Comparison of ENCODE assay signal across 7 mouse cellular contexts in genomic region chr9:106198962-106199458, GRCm38 (mm10). TPM values are rescaled to one million over a fixed set of nuclear protein-coding genes. Genes with fewer than 3 reads are reported as not detected.
DNase-seq lines count a peak whose midpoint lies in the region; ATAC-seq lines count a peak whose summit lies in the region.

No protein-coding gene starts in this region.

- peak overlapping the region; percentile 56 for H3K4me2 ChIP-seq in forebrain, embryonic 11.5 days (ENCODE audit: low read depth, low read length, severe bottlenecking)

- H3K4me3 ChIP-seq in forebrain, embryonic 11.5 days (ENCODE audit: low read depth, low read length) = peak overlapping the region; percentile 59
- H3K4me3 ChIP-seq in limb, embryonic 10.5 days = peak overlapping the region; percentile 81
- H3K4me3 ChIP-seq in midbrain, embryonic 10.5 days = peak overlapping the region; percentile 77

- DNase-seq in MEL-GATA-1-ER (ENCODE audit: extremely low read depth, low read depth) = peak; percentile 45
- DNase-seq in brain, adult 2 months (ENCODE audit: low read depth, low spot score) = peak; percentile 74
- DNase-seq in forebrain, embryonic 11.5 days (ENCODE audit: low spot score) = peak; percentile 87
- peak; percentile 71 for DNase-seq in heart, postnatal 25 days (ENCODE audit: low spot score)
- DNase-seq in limb, embryonic 10.5 days (ENCODE audit: low spot score) = peak; percentile 86
- DNase-seq in midbrain, embryonic 10.5 days (ENCODE audit: low spot score) = peak; percentile 82
- DNase-seq in spleen, postnatal 36 days (ENCODE audit: low spot score in 2 of 2) = peak; percentile 80

- H3K4me1 ChIP-seq in forebrain, embryonic 11.5 days (replicated peaks; ENCODE audit: control insufficient read depth, insufficient read depth, low read length) = peaks cover 3% of the 10 kb centered on the region; the same call in 1 of the 2 replicates
- H3K4me1 ChIP-seq in limb, embryonic 10.5 days = peaks cover 52% of the 10 kb centered on the region
- H3K4me1 ChIP-seq in midbrain, embryonic 10.5 days = peaks cover 61% of the 10 kb centered on the region

- H3K36me3 ChIP-seq in forebrain, embryonic 11.5 days (ENCODE audit: control insufficient read depth, insufficient read depth, low read length) = no peaks in the 10 kb centered on the region; the same call in 1 of the 2 replicates
- peaks cover 38% of the 10 kb centered on the region for H3K36me3 ChIP-seq in limb, embryonic 10.5 days
- H3K36me3 ChIP-seq in midbrain, embryonic 10.5 days = peaks cover 38% of the 10 kb centered on the region

- no peaks in the 10 kb centered on the region for H3K27me3 ChIP-seq in forebrain, embryonic 11.5 days (ENCODE audit: control insufficient read depth, insufficient read depth, low read length)
- H3K27me3 ChIP-seq in limb, embryonic 10.5 days (ENCODE audit: low read depth, poor library complexity, severe bottlenecking) = no peaks in the 10 kb centered on the region
- peaks cover 8% of the 10 kb centered on the region; the same call in 1 of the 2 replicates for H3K27me3 ChIP-seq in midbrain, embryonic 10.5 days (ENCODE audit: low read depth, poor library complexity, severe bottlenecking)

- intact Hi-C loops in heart, postnatal 25 days (cut with DNase I) = loop anchor here (2.0 kb wide), 1 partner anchor 28 kb away; the partner anchor contains the start of gene Wdr82

- WGBS in forebrain, embryonic 11.5 days = under 1% methylated on average over 47 of the region's 51 CpGs
- WGBS in limb, embryonic 10.5 days = under 1% methylated on average over 51 of the region's 51 CpGs
- under 1% methylated on average over 51 of the region's 51 CpGs for WGBS in midbrain, embryonic 10.5 days

- H3K9me3 ChIP-seq in forebrain, embryonic 11.5 days (ENCODE audit: control insufficient read depth, low read length) = no peaks in the 10 kb centered on the region
- H3K9me3 ChIP-seq in limb, embryonic 10.5 days (replicated peaks) = no peaks in the 10 kb centered on the region
- H3K9me3 ChIP-seq in midbrain, embryonic 10.5 days (replicated peaks) = no peaks in the 10 kb centered on the region

- peak overlapping the region; percentile 74 for H3K9ac ChIP-seq in forebrain, embryonic 11.5 days (ENCODE audit: low read length)

- H3K27ac ChIP-seq in forebrain, embryonic 11.5 days (ENCODE audit: low read depth, low read length) = no peak overlapping the region
- peak overlapping the region; percentile 92 for H3K27ac ChIP-seq in limb, embryonic 10.5 days
- H3K27ac ChIP-seq in midbrain, embryonic 10.5 days (replicated peaks) = peak overlapping the region; percentile 90

- ATAC-seq in forebrain, embryonic 11.5 days (replicated peaks; ENCODE audit: low FRiP score) = peak; percentile 45

RNA-seq across cellular contexts. Expression of gene Ppm1m, which starts 0.5 kb away (rescaled TPM):
- polyA plus RNA-seq in forebrain, embryonic 11.5 days (2014; fragmentation: Nextera tagmentation; extraction: Ambion mirVana) = 37.5 and 40.9 TPM in 2 replicates
- total RNA-seq in heart, postnatal 25 days (2021) = 10 to 100 TPM; 10.0 to 12.2 TPM
- polyA plus RNA-seq in limb, embryonic 10.5 days (2016; fragmentation: Nextera tagmentation; extraction: Ambion mirVana) = 53.1 and 57.5 TPM in 2 replicates
- polyA plus RNA-seq in midbrain, embryonic 10.5 days (2016; fragmentation: Nextera tagmentation; extraction: Ambion mirVana) = 46.2 and 52.1 TPM in 2 replicates

RNA-seq across cellular contexts. Expression of gene Twf2, which starts 3.9 kb away (rescaled TPM):
- 61.3 and 65.5 TPM in 2 replicates for polyA plus RNA-seq in forebrain, embryonic 11.5 days (2014; fragmentation: Nextera tagmentation; extraction: Ambion mirVana)
- 100 to 1,000 TPM; 160 to 189 TPM for total RNA-seq in heart, postnatal 25 days (2021)
- polyA plus RNA-seq in limb, embryonic 10.5 days (2016; fragmentation: Nextera tagmentation; extraction: Ambion mirVana) = 75.1 and 76.6 TPM in 2 replicates
- polyA plus RNA-seq in midbrain, embryonic 10.5 days (2016; fragmentation: Nextera tagmentation; extraction: Ambion mirVana) = 69.7 and 74.8 TPM in 2 replicates

RNA-seq across cellular contexts. Expression of gene Tlr9, which starts 23.4 kb away (rescaled TPM):
- not detected in 2 replicates for polyA plus RNA-seq in forebrain, embryonic 11.5 days (2014; fragmentation: Nextera tagmentation; extraction: Ambion mirVana)
- under 1 TPM; 0.52 to 0.64 TPM for total RNA-seq in heart, postnatal 25 days (2021)
- polyA plus RNA-seq in limb, embryonic 10.5 days (2016; fragmentation: Nextera tagmentation; extraction: Ambion mirVana) = not detected in 2 replicates
- 0.05 TPM in 1 of 2 replicates, not detected in the other for polyA plus RNA-seq in midbrain, embryonic 10.5 days (2016; fragmentation: Nextera tagmentation; extraction: Ambion mirVana)

RNA-seq across cellular contexts. Expression of gene Wdr82, which starts 28.3 kb away (rescaled TPM):
- 33.5 and 34.6 TPM in 2 replicates for polyA plus RNA-seq in forebrain, embryonic 11.5 days (2014; fragmentation: Nextera tagmentation; extraction: Ambion mirVana)
- total RNA-seq in heart, postnatal 25 days (2021) = 10 to 100 TPM; 42.6 to 45.8 TPM
- 26.2 and 28.8 TPM in 2 replicates for polyA plus RNA-seq in limb, embryonic 10.5 days (2016; fragmentation: Nextera tagmentation; extraction: Ambion mirVana)
- polyA plus RNA-seq in midbrain, embryonic 10.5 days (2016; fragmentation: Nextera tagmentation; extraction: Ambion mirVana) = 23.4 and 29.3 TPM in 2 replicates

RNA-seq across cellular contexts. Expression of gene Glyctk, which starts 41.1 kb away (rescaled TPM):
- polyA plus RNA-seq in forebrain, embryonic 11.5 days (2014; fragmentation: Nextera tagmentation; extraction: Ambion mirVana) = 9.8 and 10.2 TPM in 2 replicates
- total RNA-seq in heart, postnatal 25 days (2021) = 1 to 10 TPM; 1.7 to 2.1 TPM
- 0.83 and 1.9 TPM in 2 replicates for polyA plus RNA-seq in limb, embryonic 10.5 days (2016; fragmentation: Nextera tagmentation; extraction: Ambion mirVana)
- 5.0 and 8.4 TPM in 2 replicates for polyA plus RNA-seq in midbrain, embryonic 10.5 days (2016; fragmentation: Nextera tagmentation; extraction: Ambion mirVana)
